Mouse (Mus musculus) telencephalon, adult 2 months (tissue): Measurements from ENCODE around the gene Cacna1d.

Source experiments
- DNase-seq: peaks from one replicate; pipeline ENCODE4 v3.0.0-alpha.2; 2011; ENCODE audit warnings: low read depth, low spot score

The Cacna1d gene

DNA sequence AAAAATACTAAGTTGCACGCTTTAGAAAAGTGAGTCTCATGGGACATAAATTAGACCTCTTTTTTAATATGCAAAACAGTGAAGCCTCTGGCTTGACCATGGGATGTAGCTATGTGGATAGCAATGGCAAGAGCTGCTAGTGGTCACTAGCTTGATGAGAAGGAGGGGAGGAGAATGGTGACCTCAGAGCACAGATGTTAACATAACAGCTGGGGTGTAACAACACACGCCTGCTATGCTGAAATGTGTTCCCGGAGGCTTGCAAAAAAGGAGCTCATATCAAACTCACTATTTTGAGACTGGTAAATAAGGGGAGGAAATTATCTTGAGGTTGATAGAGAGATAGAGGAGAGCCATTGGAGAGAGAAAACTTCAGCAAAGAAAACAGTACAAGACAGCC is 32.4 kb downstream of the Cacna1d start:
- DNase-seq, result no peak

DNA sequence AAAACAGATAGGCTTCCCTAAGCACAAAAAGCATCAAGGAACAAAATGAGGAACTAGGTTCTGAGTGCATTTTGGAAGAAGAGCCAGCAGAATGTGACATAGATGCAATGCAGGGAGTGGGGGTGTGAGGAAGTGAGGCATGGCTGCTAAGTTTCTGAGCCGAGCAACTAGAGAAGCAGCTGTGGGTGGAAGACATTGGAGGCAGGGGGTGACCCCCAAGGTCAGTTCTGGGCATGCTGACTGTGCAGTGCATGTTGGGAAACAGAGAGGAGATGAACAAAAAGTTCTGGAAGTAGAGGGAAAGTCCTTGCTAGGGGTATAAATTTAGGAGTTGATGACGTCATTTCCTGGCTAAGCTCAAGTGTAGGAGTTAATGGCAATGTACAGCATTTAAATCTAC is 33.4 kb downstream of the Cacna1d start:
- DNase-seq, result peak; percentile 62

GRCm38 (mm10) chr14:30457436-30457835 is 33.8 kb downstream of the Cacna1d start:
- DNase-seq, result no peak

DNA sequence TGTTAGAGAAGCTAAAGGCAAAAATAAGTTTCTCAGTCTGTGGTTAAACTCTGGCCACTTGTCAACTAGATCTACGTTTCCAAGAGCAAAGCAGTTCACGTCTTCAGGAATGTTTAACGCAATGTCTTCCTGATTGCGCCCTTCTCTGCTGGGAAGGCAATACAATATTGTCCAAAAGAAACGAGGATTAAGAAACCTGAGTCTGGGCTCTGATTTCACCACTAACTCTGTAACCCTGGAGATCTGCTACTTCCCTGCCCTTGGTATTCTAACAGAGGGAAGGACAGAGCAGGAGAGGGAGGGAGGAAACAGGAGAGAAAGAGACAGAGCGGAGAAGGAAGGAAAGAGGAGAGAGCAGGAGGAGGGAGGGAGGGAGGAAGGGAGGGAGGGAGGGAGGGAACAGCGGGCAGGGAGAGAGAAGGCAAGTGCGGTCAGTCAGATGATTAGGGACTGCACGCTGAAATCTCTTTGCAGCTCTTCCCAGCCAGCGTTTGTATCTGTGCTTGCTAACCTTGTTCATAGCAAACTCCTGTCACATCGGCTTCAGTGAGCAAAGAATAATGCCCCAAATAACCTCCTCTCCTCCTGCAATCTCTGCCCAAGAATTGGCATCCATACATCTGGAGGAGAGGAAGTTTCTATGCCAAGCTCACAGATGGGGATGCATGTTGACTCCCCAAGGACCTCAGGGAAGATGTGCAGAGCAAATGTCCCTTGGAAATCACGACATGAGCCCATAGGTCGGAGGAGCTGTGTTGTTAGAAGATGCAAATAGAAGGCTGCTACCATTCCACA is 35.3 kb downstream of the Cacna1d start:
- no peak for DNase-seq

GRCm38 (mm10) chr14:30439915-30440314 is 51.3 kb downstream of the Cacna1d start:
- DNase-seq, result no peak

DNA sequence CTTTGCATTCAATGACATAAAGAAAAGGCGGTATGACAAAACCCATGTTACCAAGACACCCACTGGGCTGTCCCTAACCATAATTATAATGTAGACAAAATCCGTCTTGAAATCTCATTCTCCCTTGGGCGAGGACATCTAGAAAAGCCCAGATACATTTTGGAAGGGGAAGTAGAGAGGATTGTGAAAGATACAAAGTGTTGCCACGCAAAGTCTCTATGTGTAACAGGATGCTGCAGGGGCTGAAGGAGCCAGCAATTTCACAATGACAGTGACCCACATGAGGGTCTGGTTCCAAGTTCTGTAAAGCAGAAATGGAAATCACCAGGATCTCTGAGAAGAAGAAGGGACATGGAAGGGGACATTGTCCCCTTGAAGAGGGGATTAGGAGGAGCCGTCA is 55.9 kb downstream of the Cacna1d start:
- DNase-seq, result no peak

GRCm38 (mm10) chr14:30430446-30430845 is 60.8 kb downstream of the Cacna1d start:
- no peak for DNase-seq

GRCm38 (mm10) chr14:30430026-30430425 is 61.2 kb downstream of the Cacna1d start:
- no peak for DNase-seq

GRCm38 (mm10) chr14:30429606-30430005 is 61.6 kb downstream of the Cacna1d start:
- DNase-seq, result no peak

GRCm38 (mm10) chr14:30428757-30429156 is 62.5 kb downstream of the Cacna1d start:
- DNase-seq, result no peak

DNA sequence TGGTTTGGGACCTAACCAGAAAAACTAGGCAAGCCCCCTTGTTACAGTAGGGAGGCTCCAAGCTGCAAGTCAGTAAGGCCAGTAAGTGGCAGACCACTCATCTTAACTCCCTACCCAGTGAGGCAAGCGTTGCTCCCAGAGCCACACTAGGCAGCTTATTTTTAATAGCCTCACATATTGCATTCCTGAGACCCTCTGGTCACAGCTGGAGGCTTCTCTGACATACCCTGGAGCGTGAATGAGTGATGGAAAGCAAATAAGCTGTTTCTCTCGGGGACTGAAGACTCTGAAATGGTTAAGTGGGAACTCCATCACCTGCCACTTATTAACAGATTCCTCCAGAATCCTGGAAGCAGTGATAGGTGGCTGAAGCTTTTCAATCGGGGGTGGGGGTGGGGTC is 65.4 kb downstream of the Cacna1d start:
- DNase-seq, result no peak

GRCm38 (mm10) chr14:30425175-30425574 is 66.1 kb downstream of the Cacna1d start:
- no peak for DNase-seq

GRCm38 (mm10) chr14:30424638-30425037 is 66.6 kb downstream of the Cacna1d start:
- DNase-seq, result no peak

GRCm38 (mm10) chr14:30422376-30423140 is 68.7 kb downstream of the Cacna1d start:
- DNase-seq, result no peak

DNA sequence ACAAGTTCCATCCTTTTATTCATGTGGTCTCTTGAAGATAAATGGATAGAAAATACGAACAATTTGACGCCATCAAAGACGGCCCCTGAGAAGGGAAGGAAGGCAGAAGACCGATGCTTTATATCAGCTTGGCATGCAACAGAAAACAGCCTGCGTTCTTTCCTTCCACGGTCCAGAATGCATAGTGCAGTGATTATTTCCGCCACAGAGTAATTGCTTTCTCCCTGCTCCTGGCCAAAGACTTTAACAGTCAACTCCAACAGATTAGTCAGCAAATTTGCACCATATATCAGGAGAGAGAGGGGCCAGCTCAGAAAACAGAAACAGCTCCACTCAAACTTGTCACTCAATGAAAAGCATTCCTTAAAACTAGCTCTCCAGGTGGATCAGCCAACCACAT is 71.8 kb downstream of the Cacna1d start:
- DNase-seq, result no peak

DNA sequence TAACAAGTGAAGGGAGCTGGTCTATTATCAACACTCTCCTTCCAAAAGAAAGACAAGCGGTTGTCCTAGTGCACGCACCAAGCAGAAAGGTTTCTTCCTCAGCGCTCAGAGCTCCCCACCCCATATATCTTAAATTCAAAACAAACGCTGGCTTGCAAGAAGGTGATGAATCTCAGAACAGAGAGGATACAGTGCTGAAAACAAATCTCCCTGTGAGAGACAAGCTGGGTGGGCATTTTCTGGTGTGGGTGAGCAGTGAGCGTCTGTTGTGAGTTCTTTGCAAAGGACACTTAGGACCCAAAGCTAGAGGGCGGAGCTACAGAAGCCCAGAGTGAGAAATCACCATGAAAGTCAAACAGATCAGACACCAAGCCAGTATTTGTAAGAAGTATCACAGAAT is 72.2 kb downstream of the Cacna1d start:
- DNase-seq, result no peak

GRCm38 (mm10) chr14:30415830-30416229 is 75.4 kb downstream of the Cacna1d start:
- no peak for DNase-seq

GRCm38 (mm10) chr14:30414131-30414530 is 77.1 kb downstream of the Cacna1d start:
- DNase-seq, result no peak

GRCm38 (mm10) chr14:30409331-30409730 is 81.9 kb downstream of the Cacna1d start:
- no peak for DNase-seq

GRCm38 (mm10) chr14:30405456-30406225 is 85.6 kb downstream of the Cacna1d start:
- DNase-seq, result peak; percentile 23

DNA sequence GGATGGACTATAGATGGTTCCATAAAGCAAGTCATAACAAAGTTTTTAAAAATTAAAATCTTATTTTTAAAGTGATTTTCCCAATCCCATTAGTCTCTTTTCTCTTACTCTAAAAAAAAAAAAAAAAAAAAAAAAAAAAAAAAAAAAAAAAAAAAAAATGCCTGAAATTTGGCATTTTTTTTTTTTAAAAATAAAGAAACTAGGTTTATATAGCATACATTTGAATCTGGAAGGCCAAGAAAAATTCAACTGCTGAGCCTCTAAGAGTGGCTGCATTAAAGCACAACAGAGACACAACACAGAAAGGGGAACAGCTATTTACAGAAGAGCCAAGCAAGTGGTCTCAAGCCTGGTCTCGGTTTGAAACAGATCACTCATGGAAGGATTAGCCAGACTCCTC is 112.9 kb downstream of the Cacna1d start:
- no peak for DNase-seq

- no peak for DNase-seq
Observed at GRCm38 (mm10) chr14:30372878-30373277, 118.4 kb downstream of the Cacna1d start.
